Mouse (Mus musculus) myocyte (in vitro differentiated cells): ENCODE measurements around the gene Zfp791.

Experiments used
- CEBPB ChIP-seq: IDR thresholded peaks from 2 replicates; pipeline ENCODE4 v1.6.1; 2011; ENCODE audit warnings: mild to moderate bottlenecking, moderate library complexity; ENCODE audit not compliant: poor library complexity, insufficient read depth, severe bottlenecking
- POLR2A ChIP-seq: IDR thresholded peaks from one replicate; pipeline ENCODE4 v1.6.1; 2011; ENCODE audit warnings: low read depth, mild to moderate bottlenecking, control low read depth, moderate library complexity; ENCODE audit not compliant: insufficient read length
- TCF3 ChIP-seq: IDR thresholded peaks from one replicate; pipeline ENCODE4 v1.6.1; 2011; ENCODE audit warnings: low read depth, control low read depth; ENCODE audit not compliant: insufficient read length

- no peak for TF ChIP-seq TCF3
- TF ChIP-seq CEBPB = no peak
- no peak for TF ChIP-seq POLR2A
Measured at GRCm38 (mm10) chr8:85076001-85076400, 46.9 kb downstream of the Zfp791 start.
